Mouse (Mus musculus) ES-Bruce4 (cell line): ENCODE measurements at regions not wholly inside any gene's neighbourhood (a gene's known extent, or its start where the extent isn't known, plus 50 kb on each side); places are given as distances from the start of the nearest gene placed in this dataset.

Source experiments
- CTCF ChIP-seq: IDR thresholded peaks from one replicate; pipeline ENCODE4 v1.8.1; 2011; ENCODE audit warnings: low read depth, low read length
- EP300 ChIP-seq: IDR thresholded peaks from 2 replicates; pipeline ENCODE4 v1.6.1; 2011; ENCODE audit warnings: low read depth, low read length; ENCODE audit not compliant: insufficient read depth
- POLR2A ChIP-seq: IDR thresholded peaks from one replicate; pipeline ENCODE4 v1.8.1; 2011; ENCODE audit warnings: low read length; ENCODE audit not compliant: insufficient read depth

DNA sequence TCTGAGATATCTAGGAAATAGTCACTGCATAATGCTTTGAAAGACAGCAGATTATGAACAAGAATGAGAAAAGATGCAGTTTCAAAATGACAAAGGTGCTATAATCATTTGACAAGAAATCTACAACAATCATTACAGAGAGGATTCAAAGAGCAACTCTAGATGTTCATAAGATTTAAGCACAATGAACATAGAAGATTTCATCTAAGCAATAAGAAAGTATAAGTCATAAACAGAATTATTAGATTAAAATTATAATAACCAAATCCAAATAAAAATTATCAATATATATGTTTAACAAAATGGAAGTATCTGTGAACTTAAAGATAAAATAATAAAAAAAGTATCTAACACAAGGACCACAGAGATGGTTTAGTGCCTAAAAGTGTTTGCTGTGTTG, 783.9 kb downstream of the Stpg2 start:
- no peak for TF ChIP-seq POLR2A
- no peak for TF ChIP-seq CTCF
- TF ChIP-seq EP300: no peak
